Mouse (Mus musculus) bone marrow macrophage, adult 2 months (primary cell): ENCODE measurements around the gene Fam192a.

Experiments used
- CTCF ChIP-seq: IDR thresholded peaks from 2 replicates; pipeline ENCODE4 v1.5.1; 2012; ENCODE audit warnings: low read depth, mild to moderate bottlenecking, low read length, moderate library complexity
- POLR2A ChIP-seq: IDR thresholded peaks from 2 replicates; pipeline ENCODE4 v1.6.1; 2012; ENCODE audit warnings: mild to moderate bottlenecking, low read depth, low read length, borderline replicate concordance

DNA sequence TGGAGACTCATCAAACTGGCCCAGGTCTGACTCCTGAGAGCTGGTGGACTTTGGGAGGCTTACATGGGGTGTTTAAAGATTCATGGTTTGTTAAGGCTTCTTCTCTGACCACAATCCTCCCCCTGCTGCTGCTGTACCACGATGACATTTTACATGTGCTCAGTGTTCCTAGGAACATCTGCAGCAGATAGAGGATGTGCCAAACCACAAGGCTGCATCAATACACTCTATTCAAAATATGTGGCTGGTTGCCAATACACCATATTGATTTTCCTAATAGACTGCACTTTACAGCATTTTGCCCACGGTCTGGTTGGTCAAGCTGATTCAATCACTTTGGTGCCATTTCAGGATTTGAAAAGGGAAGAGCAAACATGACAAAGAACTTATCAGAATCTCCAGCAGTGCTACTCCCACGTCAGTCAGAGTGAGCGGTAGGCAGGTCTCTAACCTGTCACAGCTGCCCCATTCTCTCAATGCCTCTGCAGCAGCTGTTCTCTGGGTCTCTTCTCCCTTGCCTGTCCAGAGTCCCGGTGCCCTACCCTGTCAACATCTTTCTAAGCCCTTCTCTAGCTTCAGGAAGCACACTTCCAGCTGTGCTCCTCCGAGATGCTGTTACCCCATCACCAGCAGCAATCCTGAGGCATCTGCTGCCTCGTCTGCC, 19.8 kb downstream of the Fam192a start:
- no peak for TF ChIP-seq CTCF
- TF ChIP-seq POLR2A: no peak
